Mouse (Mus musculus): ENCODE data around the gene Cstb.
A peak's percentile ranks its signal among the peaks of the same experiment; 100 is the strongest.

The Cstb gene

GRCm38 (mm10) chr10:78417888-78418287, 7.6 kb upstream of the Cstb start:
- DNase-seq (ENCODE audit: low spot score in 2 of 2): no peak

- no peak for DNase-seq (ENCODE audit: low spot score in 2 of 2)
Observed at GRCm38 (mm10) chr10:78418791-78419190, 6.7 kb upstream of the Cstb start.

- no peak for DNase-seq (ENCODE audit: low spot score in 2 of 2)
Observed at GRCm38 (mm10) chr10:78420929-78421328, 4.5 kb upstream of the Cstb start.

GRCm38 (mm10) chr10:78422614-78423013, 2.9 kb upstream of the Cstb start:
- no peak for DNase-seq (ENCODE audit: low spot score in 2 of 2)

- no peak for DNase-seq (ENCODE audit: low spot score in 2 of 2)
Observed at GRCm38 (mm10) chr10:78426117-78426735, 757 bp downstream of the Cstb start.

- DNase-seq (ENCODE audit: low spot score in 2 of 2): no peak
Observed at GRCm38 (mm10) chr10:78428070-78428469, 2.6 kb downstream of the Cstb start.

- DNase-seq (ENCODE audit: low spot score in 2 of 2): no peak
Observed at GRCm38 (mm10) chr10:78429180-78429579, 3.7 kb downstream of the Cstb start.

GRCm38 (mm10) chr10:78429776-78430175, 4.3 kb downstream of the Cstb start:
- DNase-seq (ENCODE audit: low spot score in 2 of 2): no peak

- no peak for DNase-seq (ENCODE audit: low spot score in 2 of 2)
Observed at GRCm38 (mm10) chr10:78432853-78433252, 7.4 kb downstream of the Cstb start.

GRCm38 (mm10) chr10:78438094-78438493, 12.6 kb downstream of the Cstb start:
- peak; percentile 82 to 83 for DNase-seq (ENCODE audit: low spot score in 2 of 2)

- no peak for DNase-seq (ENCODE audit: low spot score in 2 of 2)
Observed at GRCm38 (mm10) chr10:78439550-78439949, 14.1 kb downstream of the Cstb start.

GRCm38 (mm10) chr10:78439990-78440389, 14.5 kb downstream of the Cstb start:
- DNase-seq (ENCODE audit: low spot score in 2 of 2): no peak

- no peak for DNase-seq (ENCODE audit: low spot score in 2 of 2)
Observed at GRCm38 (mm10) chr10:78440812-78441211, 15.3 kb downstream of the Cstb start.

- no peak for DNase-seq (ENCODE audit: low spot score in 2 of 2)
Observed at GRCm38 (mm10) chr10:78441606-78442005, 16.1 kb downstream of the Cstb start.

GRCm38 (mm10) chr10:78442292-78442691, 16.8 kb downstream of the Cstb start:
- no peak for DNase-seq (ENCODE audit: low spot score in 2 of 2)

GRCm38 (mm10) chr10:78446195-78446594, 20.7 kb downstream of the Cstb start:
- no peak for DNase-seq (ENCODE audit: low spot score in 2 of 2)

GRCm38 (mm10) chr10:78447396-78447795, 21.9 kb downstream of the Cstb start:
- no peak for DNase-seq (ENCODE audit: low spot score in 2 of 2)

GRCm38 (mm10) chr10:78450761-78451160, 25.3 kb downstream of the Cstb start:
- DNase-seq (ENCODE audit: low spot score in 2 of 2): no peak

GRCm38 (mm10) chr10:78452641-78453040, 27.2 kb downstream of the Cstb start:
- no peak for DNase-seq (ENCODE audit: low spot score in 2 of 2)

- DNase-seq (ENCODE audit: low spot score in 2 of 2): no peak
Observed at GRCm38 (mm10) chr10:78456696-78457095, 31.2 kb downstream of the Cstb start.

GRCm38 (mm10) chr10:78457495-78458347, 32.3 kb downstream of the Cstb start:
- DNase-seq (ENCODE audit: low spot score in 2 of 2): peak in 1 of 2 experiments; percentile 34

GRCm38 (mm10) chr10:78458348-78459111, 33.1 kb downstream of the Cstb start:
- DNase-seq (ENCODE audit: low spot score in 2 of 2): no peak
